Mouse (Mus musculus) embryonic facial prominence, embryonic 10.5 days (tissue): Measurements from ENCODE around the gene Kcnip4. TPM values are rescaled to one million over a fixed set of nuclear protein-coding genes. Genes with fewer than 3 reads are reported as not detected.

Experiments
- DNase-seq: peaks from one replicate; pipeline ENCODE4 v3.0.0-alpha.2; 2017; ENCODE audit warnings: low spot score
- H3K27ac ChIP-seq: fragments of 300-500 bp; sonication (generic); replicated peaks from 2 replicates; pipeline ENCODE4 v1.5.1; 2016; ENCODE audit warnings: mild to moderate bottlenecking
- H3K27me3 ChIP-seq: fragments of 300-500 bp; sonication (generic); replicated peaks from 2 replicates; pipeline ENCODE4 v1.6.1; 2016; ENCODE audit warnings: low read depth, mild to moderate bottlenecking; ENCODE audit not compliant: poor library complexity, severe bottlenecking
- H3K36me3 ChIP-seq: fragments of 300-500 bp; sonication (generic); replicated peaks from 2 replicates; pipeline ENCODE4 v1.6.1; 2016; ENCODE audit warnings: mild to moderate bottlenecking, moderate library complexity
- H3K4me1 ChIP-seq: fragments of 300-500 bp; sonication (generic); 2 replicates; pipeline ENCODE4 v1.6.1; 2016
- H3K4me3 ChIP-seq: fragments of 300-500 bp; sonication (generic); 2 replicates; pipeline ENCODE4 v1.5.1; 2016; ENCODE audit warnings: mild to moderate bottlenecking, moderate library complexity
- H3K9me3 ChIP-seq: fragments of 300-500 bp; sonication (generic); 2 replicates; pipeline ENCODE4 v1.6.1; 2016; ENCODE audit warnings: mild to moderate bottlenecking
- WGBS: fragments of 180-500 bp; shearing (Covaris S2); methylation state at CpG from one replicate; pipeline ENCODE4 v1.1.7; 2016; 5-methylcytosine and 5-hydroxymethylcytosine counted together
- polyA plus RNA-seq: library from polyadenylated mRNA; unstranded; fragments of >200 nt; fragmentation: Nextera tagmentation; extraction: Ambion mirVana; gene quantifications from 2 replicates; pipeline ENCODE4 v1.2.1, GENCODE M21; 2016

The Kcnip4 gene
- polyA plus RNA-seq, 1 experiment from 2014 or later: 0.98 TPM

DNA sequence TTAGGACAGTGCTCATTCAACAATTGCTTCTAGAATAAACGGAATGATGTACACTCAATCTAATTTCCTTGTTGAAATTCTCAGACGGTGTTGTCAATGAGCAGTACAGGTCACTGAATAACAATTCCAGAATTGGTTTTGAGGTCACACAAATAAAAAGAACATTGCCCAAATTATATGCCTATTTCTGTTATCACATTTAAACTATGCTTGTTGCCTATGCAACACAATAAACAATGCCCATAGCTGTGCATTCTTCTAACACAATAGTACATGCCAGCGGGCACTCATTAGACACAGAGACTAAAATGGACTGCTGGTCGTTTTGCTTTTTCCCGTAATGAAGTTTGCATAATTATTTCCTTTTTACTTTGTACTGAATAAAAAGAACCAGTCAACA, 176.2 kb downstream of the Kcnip4 start:
- WGBS: 85% methylated on average over 5 of the region's 5 CpGs
- no peak for DNase-seq
- H3K4me1 ChIP-seq: no peaks in the 10 kb centered on the region
- no peak overlapping the region for H3K4me3 ChIP-seq
- H3K36me3 ChIP-seq: no peaks in the 10 kb centered on the region
- H3K27ac ChIP-seq: no peak overlapping the region
- no peaks in the 10 kb centered on the region for H3K9me3 ChIP-seq
- no peaks in the 10 kb centered on the region for H3K27me3 ChIP-seq

DNA sequence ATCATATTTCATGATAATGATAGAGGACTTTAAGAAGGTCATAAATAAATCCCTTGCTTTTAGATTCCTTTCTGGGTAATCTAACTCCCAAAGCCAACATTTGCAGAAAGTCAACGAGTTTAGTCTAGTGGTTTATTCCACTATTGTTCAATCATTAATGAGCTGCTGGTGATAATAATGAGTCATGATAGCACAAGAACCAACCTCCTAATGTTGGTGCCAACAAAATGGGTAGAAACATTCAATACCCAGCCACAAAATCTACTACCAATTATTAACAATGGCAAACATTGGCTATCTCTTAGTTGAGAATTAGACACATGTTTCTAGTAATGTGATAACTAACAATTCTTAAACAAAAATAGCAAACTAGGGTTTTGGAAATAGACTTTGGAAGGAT, 180.1 kb downstream of the Kcnip4 start:
- H3K27me3 ChIP-seq: no peaks in the 10 kb centered on the region
- no peaks in the 10 kb centered on the region for H3K9me3 ChIP-seq
- no peaks in the 10 kb centered on the region for H3K4me1 ChIP-seq
- no peaks in the 10 kb centered on the region for H3K36me3 ChIP-seq
- no peak for DNase-seq
- WGBS: 76% methylated on average over 1 of the region's 1 CpGs
- H3K4me3 ChIP-seq: no peak overlapping the region
- no peak overlapping the region for H3K27ac ChIP-seq

DNA sequence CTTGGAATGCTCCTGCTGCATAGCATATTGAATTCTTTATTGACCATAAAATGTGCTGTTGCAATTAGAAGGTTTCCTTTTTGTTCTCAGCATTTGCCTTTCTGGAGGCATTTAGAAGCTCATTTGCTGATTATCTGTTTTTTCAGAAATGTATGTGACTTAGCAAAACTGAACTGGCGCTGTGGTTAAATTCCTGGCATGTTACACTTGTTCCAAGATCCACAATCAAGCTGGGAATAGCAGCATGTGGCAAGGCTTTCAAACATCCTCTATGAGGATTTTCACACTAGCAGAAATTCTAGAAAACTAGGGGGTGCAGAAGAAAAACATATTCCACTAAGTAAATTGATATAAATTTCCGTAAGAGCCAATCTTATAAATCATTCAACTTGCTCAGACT, 187.5 kb downstream of the Kcnip4 start:
- no peak overlapping the region for H3K27ac ChIP-seq
- no peaks in the 10 kb centered on the region for H3K9me3 ChIP-seq
- H3K27me3 ChIP-seq: no peaks in the 10 kb centered on the region
- H3K36me3 ChIP-seq: no peaks in the 10 kb centered on the region
- WGBS: 79% methylated on average over 2 of the region's 2 CpGs
- H3K4me1 ChIP-seq: peaks cover 5% of the 10 kb centered on the region; the same call in 1 of the 2 replicates
- DNase-seq: no peak
- H3K4me3 ChIP-seq: no peak overlapping the region

DNA sequence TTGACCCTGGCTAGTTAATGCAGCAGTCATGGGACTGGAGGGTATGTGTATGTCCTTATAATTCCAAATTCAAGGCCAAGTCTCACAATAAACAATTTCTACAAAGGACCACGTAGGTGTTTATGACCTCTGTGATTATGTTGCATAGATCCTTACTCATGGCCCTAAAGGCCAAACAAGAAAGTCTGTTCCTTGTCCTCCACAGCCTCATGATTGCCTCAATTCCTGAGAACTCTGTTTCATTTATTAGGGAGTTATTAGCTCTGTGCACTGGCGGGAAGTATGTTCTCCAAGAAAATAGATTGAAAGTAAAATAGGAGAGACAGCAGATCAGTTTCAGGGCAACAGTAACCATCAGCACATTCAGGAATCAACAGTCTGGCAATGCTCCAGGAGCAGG, 191.6 kb downstream of the Kcnip4 start:
- Histone ChIP-seq H3K4me3 (no peak overlapping the region), H3K27me3 (no peaks in the 10 kb centered on the region), H3K4me1 (peaks cover 5% of the 10 kb centered on the region; the same call in 1 of the 2 replicates), H3K9me3 (no peaks in the 10 kb centered on the region), H3K36me3 (no peaks in the 10 kb centered on the region), H3K27ac (no peak overlapping the region)
- 87% methylated on average over 2 of the region's 2 CpGs for WGBS
- DNase-seq: no peak

DNA sequence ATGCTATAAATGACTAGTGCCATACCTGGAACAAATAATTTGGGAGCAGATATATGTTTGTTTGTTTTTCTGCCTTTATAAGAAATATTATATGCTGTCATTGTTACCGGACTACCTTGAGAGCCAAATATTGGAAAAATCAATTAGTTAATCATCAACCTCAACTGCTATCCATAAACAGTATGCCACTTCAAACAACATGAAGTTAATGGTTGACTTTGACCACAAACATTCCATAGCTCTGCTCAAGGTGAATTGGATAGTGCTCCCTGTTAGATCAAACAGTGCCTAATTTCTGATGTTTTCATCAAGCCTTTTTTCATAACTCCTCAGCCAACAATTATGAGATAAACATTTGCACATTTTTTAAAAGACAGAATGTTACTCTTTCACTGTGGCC, 195.7 kb downstream of the Kcnip4 start:
- WGBS: 93% methylated on average over 1 of the region's 1 CpGs
- H3K4me3 ChIP-seq: no peak overlapping the region
- no peaks in the 10 kb centered on the region for H3K9me3 ChIP-seq
- DNase-seq: no peak
- no peaks in the 10 kb centered on the region for H3K4me1 ChIP-seq
- no peaks in the 10 kb centered on the region for H3K27me3 ChIP-seq
- no peak overlapping the region for H3K27ac ChIP-seq
- no peaks in the 10 kb centered on the region for H3K36me3 ChIP-seq

DNA sequence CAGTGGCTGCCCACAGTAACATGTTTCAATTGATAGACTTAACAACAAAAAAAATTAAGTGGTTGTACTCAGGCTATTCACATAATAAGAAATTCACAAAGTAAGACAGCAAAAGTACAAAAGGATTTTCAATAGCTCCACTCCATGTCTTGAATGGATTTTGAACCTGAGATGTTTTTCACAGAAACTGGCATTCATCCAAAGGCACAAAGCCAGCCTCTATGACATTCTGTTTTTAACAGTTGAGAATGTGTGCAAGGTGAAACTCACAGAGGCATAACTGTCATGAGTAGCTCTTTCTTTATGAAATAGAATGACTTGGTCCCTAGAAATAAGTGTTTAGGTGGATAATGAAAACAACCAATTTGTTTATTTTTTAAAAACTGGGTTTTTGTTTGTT, 206.0 kb downstream of the Kcnip4 start:
- DNase-seq: no peak
- H3K27me3 ChIP-seq: no peaks in the 10 kb centered on the region
- no peaks in the 10 kb centered on the region for H3K4me1 ChIP-seq
- H3K4me3 ChIP-seq: no peak overlapping the region
- H3K36me3 ChIP-seq: no peaks in the 10 kb centered on the region
- H3K27ac ChIP-seq: no peak overlapping the region
- no peaks in the 10 kb centered on the region for H3K9me3 ChIP-seq

DNA sequence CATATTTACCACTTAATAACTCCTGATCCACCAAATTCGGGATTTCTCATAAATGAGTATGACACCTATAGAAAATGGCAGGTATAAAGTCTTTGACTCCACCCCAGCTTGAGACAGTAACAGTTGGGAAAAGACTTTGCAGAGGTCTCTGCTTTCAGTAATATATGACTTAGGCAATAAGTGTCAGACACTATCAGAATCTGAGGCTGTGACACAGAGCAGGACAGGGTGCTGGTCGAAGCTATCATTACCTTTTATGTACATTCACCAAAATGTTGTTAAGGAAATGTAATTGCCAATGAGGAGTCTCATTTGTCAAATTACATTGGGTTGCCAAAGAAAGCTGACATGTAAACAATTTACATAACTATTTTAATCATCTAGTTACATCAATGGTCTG, 206.8 kb downstream of the Kcnip4 start:
- no peak for DNase-seq
- H3K27me3 ChIP-seq: no peaks in the 10 kb centered on the region
- WGBS: 91% methylated on average over 2 of the region's 2 CpGs

DNA sequence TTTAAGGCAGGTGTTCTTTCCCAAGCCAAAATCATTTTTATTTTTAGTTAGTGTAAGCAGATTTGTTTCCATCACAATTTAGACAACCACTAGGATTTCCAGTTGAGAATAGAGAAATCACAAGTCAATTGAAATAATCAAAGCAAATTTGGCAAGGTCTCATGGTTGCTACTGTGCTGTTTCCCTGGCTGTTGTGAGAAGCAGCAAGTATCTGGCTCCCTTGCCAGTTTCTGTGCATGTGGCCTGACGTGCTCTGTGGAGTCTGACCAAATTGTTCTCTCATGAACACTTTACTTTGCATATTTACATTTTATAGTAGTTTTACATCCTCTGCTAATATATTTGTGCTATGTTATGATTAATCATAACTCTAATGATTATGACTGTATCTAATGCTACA, 217.9 kb downstream of the Kcnip4 start:
- no peaks in the 10 kb centered on the region for H3K9me3 ChIP-seq
- H3K27me3 ChIP-seq: no peaks in the 10 kb centered on the region
- 86% methylated on average over 1 of the region's 1 CpGs for WGBS

More for the DNA sequence above, 206.8 kb downstream of the Kcnip4 start:
- Histone ChIP-seq H3K4me1 (no peaks in the 10 kb centered on the region), H3K36me3 (no peaks in the 10 kb centered on the region), H3K9me3 (no peaks in the 10 kb centered on the region), H3K27ac (no peak overlapping the region), H3K4me3 (no peak overlapping the region)

DNA sequence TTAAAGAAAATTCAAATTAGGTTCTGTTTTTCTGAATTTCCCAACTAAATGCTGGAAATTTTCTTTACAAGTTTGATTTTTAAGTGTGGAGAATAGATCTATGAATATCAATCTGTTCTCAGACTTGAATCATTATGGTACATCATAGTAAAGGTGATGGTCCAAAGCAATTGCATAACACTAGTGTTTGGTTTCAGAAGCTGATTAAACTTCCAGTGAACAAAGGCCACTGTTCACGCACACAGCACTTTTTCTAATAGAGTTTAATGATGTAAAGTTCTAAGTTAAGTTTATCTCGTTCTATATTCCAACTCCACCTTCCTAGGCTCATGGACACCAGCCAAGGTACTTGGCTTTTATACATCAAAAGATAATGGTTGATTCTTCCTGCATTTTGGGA, 219.4 kb downstream of the Kcnip4 start:
- Histone ChIP-seq H3K27ac (no peak overlapping the region), H3K9me3 (no peaks in the 10 kb centered on the region), H3K27me3 (no peaks in the 10 kb centered on the region), H3K36me3 (no peaks in the 10 kb centered on the region), H3K4me3 (no peak overlapping the region), H3K4me1 (no peaks in the 10 kb centered on the region)
- WGBS: 83% methylated on average over 2 of the region's 2 CpGs
- DNase-seq: no peak

More for the DNA sequence above, 217.9 kb downstream of the Kcnip4 start:
- no peak overlapping the region for H3K4me3 ChIP-seq
- no peak for DNase-seq
- no peak overlapping the region for H3K27ac ChIP-seq
- no peaks in the 10 kb centered on the region for H3K4me1 ChIP-seq
- no peaks in the 10 kb centered on the region for H3K36me3 ChIP-seq

DNA sequence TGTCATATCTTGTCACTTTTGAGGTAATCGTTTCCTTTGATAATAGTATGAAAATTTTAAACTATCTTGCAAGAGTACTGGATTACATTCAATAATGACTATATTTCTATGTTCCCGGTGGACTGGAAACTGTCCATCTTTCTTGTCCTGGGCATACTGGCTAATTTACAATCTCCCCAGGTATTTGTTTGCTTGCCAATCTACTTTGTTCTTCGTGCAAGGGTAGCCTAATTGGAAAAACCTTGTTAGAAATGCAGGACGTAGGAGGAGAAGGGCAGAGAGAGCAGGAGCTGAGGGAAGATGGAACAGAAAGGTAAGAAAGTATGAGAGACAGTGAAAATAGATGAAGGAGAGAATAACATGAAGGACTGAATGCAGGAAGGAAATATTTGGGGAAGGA, 226.1 kb downstream of the Kcnip4 start:
- DNase-seq: no peak
- Histone ChIP-seq H3K4me1 (no peaks in the 10 kb centered on the region), H3K4me3 (no peak overlapping the region), H3K27ac (no peak overlapping the region), H3K9me3 (no peaks in the 10 kb centered on the region), H3K27me3 (no peaks in the 10 kb centered on the region), H3K36me3 (no peaks in the 10 kb centered on the region)
- WGBS: 71% methylated on average over 4 of the region's 4 CpGs

DNA sequence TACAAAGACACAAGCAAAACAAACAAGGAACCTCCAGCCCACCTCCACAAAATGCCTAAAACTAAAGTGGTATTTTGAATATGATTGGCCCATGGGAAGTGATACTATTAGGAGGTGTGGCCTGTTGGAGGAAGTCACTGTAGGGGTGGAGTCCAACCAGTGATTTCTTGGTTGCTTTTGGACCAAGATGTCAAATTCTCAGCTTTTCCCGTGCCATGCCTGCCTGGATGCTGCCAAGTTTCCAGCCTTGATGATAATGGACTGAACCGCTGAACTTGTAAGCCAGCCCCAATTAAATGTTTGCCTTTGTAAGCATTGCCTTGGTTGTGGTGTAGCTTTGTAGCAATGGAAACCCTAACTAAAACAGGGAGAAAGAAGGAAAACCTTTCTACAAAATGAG, 232.3 kb downstream of the Kcnip4 start:
- Histone ChIP-seq H3K36me3 (no peaks in the 10 kb centered on the region), H3K9me3 (no peaks in the 10 kb centered on the region)
- 88% methylated on average over 2 of the region's 2 CpGs for WGBS

DNA sequence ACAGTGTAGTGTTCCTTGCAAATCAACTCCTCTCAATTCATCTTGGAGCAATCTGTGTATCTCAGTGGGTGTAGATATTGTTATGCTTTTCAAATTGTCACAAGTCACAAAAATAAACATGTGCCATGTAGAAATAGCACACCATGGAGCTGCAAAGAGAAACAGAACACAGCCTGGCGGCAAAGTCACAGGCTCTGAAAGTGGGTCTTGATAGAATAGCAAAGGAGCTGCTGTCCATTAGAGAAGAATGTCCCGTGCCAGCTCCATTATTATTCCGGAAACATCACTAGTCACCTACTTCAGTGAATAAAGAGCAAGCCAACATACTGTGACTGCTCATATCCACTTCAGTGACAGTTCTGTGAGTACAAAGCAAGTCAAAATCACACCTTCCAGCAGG, 232.9 kb downstream of the Kcnip4 start:
- Histone ChIP-seq H3K27me3 (no peaks in the 10 kb centered on the region), H3K9me3 (no peaks in the 10 kb centered on the region), H3K4me3 (no peak overlapping the region), H3K4me1 (no peaks in the 10 kb centered on the region), H3K27ac (no peak overlapping the region), H3K36me3 (no peaks in the 10 kb centered on the region)
- no peak for DNase-seq
- 87% methylated on average over 3 of the region's 3 CpGs for WGBS

More for the DNA sequence above, 232.3 kb downstream of the Kcnip4 start:
- Histone ChIP-seq H3K4me1 (no peaks in the 10 kb centered on the region), H3K4me3 (no peak overlapping the region), H3K27ac (no peak overlapping the region), H3K27me3 (no peaks in the 10 kb centered on the region)
- DNase-seq: no peak

DNA sequence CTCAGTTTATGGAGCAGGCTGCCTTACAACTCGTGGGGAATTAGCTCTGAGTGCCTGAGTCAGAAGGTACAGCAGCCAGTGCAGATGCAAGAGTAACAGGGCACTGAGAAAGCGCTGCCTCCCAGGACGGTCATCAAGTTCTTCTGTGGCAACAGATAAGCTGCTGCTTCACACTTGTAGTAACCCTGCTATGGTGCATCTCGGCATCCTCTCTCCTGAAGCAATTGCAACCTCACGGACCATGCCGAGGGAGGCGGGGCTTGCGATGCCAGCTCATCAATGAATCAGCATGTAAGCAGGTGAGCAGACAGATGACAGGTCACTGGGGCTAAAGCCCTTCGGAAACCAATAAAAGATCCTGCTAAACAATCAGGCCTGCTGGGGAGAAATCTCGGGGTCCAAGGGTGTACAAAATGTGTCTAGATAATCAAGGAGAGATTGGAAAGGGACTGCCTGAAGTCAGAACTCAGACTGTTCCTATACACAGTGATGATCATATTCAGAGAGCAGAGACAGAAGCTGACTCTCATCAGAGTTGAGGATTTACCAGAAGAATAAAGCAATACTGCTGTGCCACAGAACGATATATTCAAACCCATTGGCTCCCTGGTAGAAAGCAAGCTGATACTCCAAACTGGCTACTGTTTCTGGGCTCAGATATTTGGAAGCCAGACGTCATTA, 239.1 kb downstream of the Kcnip4 start:
- peaks cover 7% of the 10 kb centered on the region for H3K4me1 ChIP-seq
- H3K36me3 ChIP-seq: no peaks in the 10 kb centered on the region
- H3K27ac ChIP-seq: no peak overlapping the region
- no peaks in the 10 kb centered on the region for H3K27me3 ChIP-seq
- peak overlapping the region; percentile 36; the same call in 1 of the 2 replicates for H3K4me3 ChIP-seq
- DNase-seq: peak; percentile 8
- H3K9me3 ChIP-seq: no peaks in the 10 kb centered on the region
- 27% methylated on average over 12 of the region's 12 CpGs for WGBS
